ENCODE assay signal across 7 mouse cellular contexts in genomic region chr13:63815931-63816330, GRCm38 (mm10). TPM values are rescaled to one million over a fixed set of nuclear protein-coding genes. Genes with fewer than 3 reads are reported as not detected.
DNase-seq lines count a peak whose midpoint lies in the region; ATAC-seq and TF ChIP-seq lines count a peak whose summit lies in the region.

No protein-coding gene starts in this region.

- TF ChIP-seq CTCF in left cerebral cortex, adult 2 months (IDR thresholded peaks at IDR 0.05): no peak

- H3K36me3 ChIP-seq in hindbrain, embryonic 14.5 days (replicated peaks; ENCODE audit: control insufficient read depth, insufficient read depth): no peaks in the 10 kb centered on the region
- H3K36me3 ChIP-seq in myocyte (ENCODE audit: control insufficient read depth, insufficient read depth): no peaks in the 10 kb centered on the region

- H3K4me1 ChIP-seq in hindbrain, embryonic 14.5 days (replicated peaks; ENCODE audit: control insufficient read depth, insufficient read depth, low read length): peaks cover 11% of the 10 kb centered on the region

- H3K4me3 ChIP-seq in left cerebral cortex, adult 2 months: peak overlapping the region; percentile 79
- H3K4me3 ChIP-seq in hindbrain, embryonic 14.5 days (replicated peaks; ENCODE audit: low read length): peak overlapping the region; percentile 51
- peak overlapping the region; percentile 44 for H3K4me3 ChIP-seq in myocyte

- DNase-seq in left cerebral cortex, adult 2 months (ENCODE audit: extremely low spot score in 1 of 2, low spot score in 2 of 2): no peak
- no peak for DNase-seq in left cerebral cortex, adult 9 months (ENCODE audit: low spot score in 2 of 2)
- DNase-seq in c-Kit-positive CD71-positive TER-119-positive erythroid progenitor cells, embryonic 14.5 days (ENCODE audit: low spot score): peak; percentile 31
- DNase-seq in hindbrain, embryonic 14.5 days (ENCODE audit: low spot score): no peak
- DNase-seq in gastrocnemius, postnatal 4 days (ENCODE audit: low spot score in 2 of 2): no peak
- no peak for DNase-seq in embryo, embryonic 10 days (ENCODE audit: low spot score)

- no peak for ATAC-seq in hindbrain, embryonic 14.5 days (ENCODE audit: low FRiP score)

- H3K4me2 ChIP-seq in hindbrain, embryonic 14.5 days (replicated peaks): peak overlapping the region; percentile 83
- peak overlapping the region; percentile 82 for H3K4me2 ChIP-seq in myocyte (ENCODE audit: low read depth)

- peak overlapping the region; percentile 73 for H3K9ac ChIP-seq in hindbrain, embryonic 14.5 days

- no peaks in the 10 kb centered on the region for H3K27me3 ChIP-seq in hindbrain, embryonic 14.5 days (ENCODE audit: control insufficient read depth, insufficient read depth, low read length)
- H3K27me3 ChIP-seq in myocyte (ENCODE audit: control insufficient read depth, insufficient read depth, insufficient read length): no peaks in the 10 kb centered on the region

- peak overlapping the region; percentile 85 for H3ac ChIP-seq in myocyte (ENCODE audit: control insufficient read depth, insufficient read length)

- H3K79me2 ChIP-seq in myocyte (ENCODE audit: control insufficient read depth, insufficient read depth): peaks cover 11% of the 10 kb centered on the region

- intact Hi-C loops in left cerebral cortex, adult 2 months (cut with DNase I): loop anchor here (1.0 kb wide), 2 partner anchors 249 to 385 kb away; no protein-coding TSS in a partner anchor

- H3K9me3 ChIP-seq in hindbrain, embryonic 14.5 days (ENCODE audit: control insufficient read depth, low read length): no peaks in the 10 kb centered on the region

- no peak for TF ChIP-seq POLR2A in myocyte (IDR thresholded peaks at IDR 0.05; ENCODE audit: insufficient read length, low read depth)

- H3K27ac ChIP-seq in left cerebral cortex, adult 2 months: no peak overlapping the region
- H3K27ac ChIP-seq in hindbrain, embryonic 14.5 days: no peak overlapping the region

TF ChIP-seq in myocyte, 11 proteins besides CTCF, POLR2A, EP300 and RAD21:
- no peak for TF ChIP-seq MYOG (IDR thresholded peaks at IDR 0.05; ENCODE audit: control insufficient read depth in 1 of 3, insufficient read depth in 1 of 3, insufficient read length in 2 of 3, low read depth in 2 of 3)
- TF ChIP-seq REST (IDR thresholded peaks at IDR 0.05; ENCODE audit: insufficient read depth, insufficient read length): no peak
- TF ChIP-seq USF1 (IDR thresholded peaks at IDR 0.05; ENCODE audit: low read depth): no peak
- no peak for TF ChIP-seq E2F4 (IDR thresholded peaks at IDR 0.05; ENCODE audit: insufficient read depth)
- no peak for TF ChIP-seq MAX (IDR thresholded peaks at IDR 0.05; ENCODE audit: low read depth)
- no peak for TF ChIP-seq TCF12 (IDR thresholded peaks at IDR 0.05; ENCODE audit: insufficient read depth, poor library complexity, severe bottlenecking)
- TF ChIP-seq TCF3 (IDR thresholded peaks at IDR 0.05; ENCODE audit: insufficient read length, low read depth): no peak
- no peak for TF ChIP-seq CEBPB (IDR thresholded peaks at IDR 0.05; ENCODE audit: insufficient read depth, poor library complexity, severe bottlenecking)
- TF ChIP-seq MYOD1 (IDR thresholded peaks at IDR 0.05; ENCODE audit: control insufficient read depth in 1 of 3, insufficient read length in 2 of 3, low read depth in 2 of 3): no peak
- TF ChIP-seq POLR2AphosphoS2 (IDR thresholded peaks at IDR 0.05; ENCODE audit: insufficient read length, low read depth): no peak
- no peak for TF ChIP-seq SRF (IDR thresholded peaks at IDR 0.05; ENCODE audit: control insufficient read depth, insufficient read length, low read depth)

RNA-seq across cellular contexts. Expression of gene Ercc6l2, which starts 0.9 kb away (rescaled TPM):
- total RNA-seq in left cerebral cortex, adult 2 months (2021): 10 to 100 TPM; 14.2 to 14.6 TPM
- polyA plus RNA-seq in hindbrain, embryonic 14.5 days (2014; fragmentation: Nextera tagmentation; extraction: Ambion mirVana): 16.5 and 17.5 TPM in 2 replicates
- polyA plus RNA-seq in myocyte (2012; fragmentation: generic; extraction: Trizol): 3.4 TPM
- total RNA-seq in gastrocnemius, postnatal 4 days (2021): 10 to 100 TPM; 18.2 to 21.4 TPM
